Mouse (Mus musculus) testis, adult 2 months (tissue): ENCODE measurements around the gene Dut.

Source experiments
- CTCF ChIP-seq: fragments of 200-500 bp; IDR thresholded peaks from 2 replicates; pipeline ENCODE4 v1.5.1; 2012; ENCODE audit warnings: low read depth, mild to moderate bottlenecking, inconsistent platforms, low read length, moderate library complexity; ENCODE audit not compliant: control insufficient read depth, insufficient read depth, insufficient replicate concordance
- POLR2A ChIP-seq: fragments of 200-500 bp; IDR thresholded peaks from 2 replicates; pipeline ENCODE4 v1.6.1; 2012; ENCODE audit warnings: low read depth, mild to moderate bottlenecking, inconsistent platforms, low read length, moderate library complexity; ENCODE audit not compliant: control insufficient read depth

- TF ChIP-seq CTCF: no peak
- TF ChIP-seq POLR2A: no peak
Measured at GRCm38 (mm10) chr2:125251781-125252180, 4.8 kb downstream of the Dut start.
